Mouse (Mus musculus): ENCODE data around the gene Olfr279. TPM values are rescaled to one million over a fixed set of nuclear protein-coding genes. Genes with fewer than 3 reads are reported as not detected.

Gene Olfr279
- total RNA-seq, 2 experiments from 2014 or later, result not detected

GRCm38 (mm10) chr15:98543341-98543740 is 51.1 kb downstream of the Olfr279 start:
- DNase-seq (ENCODE audit: low spot score in 2 of 2), result no peak

- no peak for DNase-seq (ENCODE audit: low spot score in 2 of 2)
These were observed 52.9 kb downstream of the Olfr279 start for GRCm38 (mm10) chr15:98545151-98545550.

GRCm38 (mm10) chr15:98546843-98547242 is 54.6 kb downstream of the Olfr279 start:
- DNase-seq (ENCODE audit: low spot score in 2 of 2), result no peak

Small RNA genes lying within 50 kb of the gene (microRNA-seq; reads per million reads assigned to microRNA genes)
- gene Mir1291 (ENCODE audit: borderline number of aligned reads in 2 of 2), result 67.4 to 75.2 reads per million in 2 experiments

Other genes with a start within 250 kb of the Olfr279 start
- not detected for gene H1fnt, start 235.1 kb upstream of the Olfr279 start, total RNA-seq (2021)
- gene Zfp641, start 196.2 kb upstream of the Olfr279 start, total RNA-seq (2021), result 1 to 10 TPM; 3.8 to 4.6 TPM
- not detected for gene Olfr285, start 175.0 kb upstream of the Olfr279 start, total RNA-seq (2021)
- not detected for gene Olfr284, start 151.4 kb upstream of the Olfr279 start, total RNA-seq (2021)
- not detected for gene Olfr283, start 111.5 kb upstream of the Olfr279 start, total RNA-seq (2021)
- not detected for gene Olfr282, start 61.2 kb upstream of the Olfr279 start, total RNA-seq (2021)
- gene Olfr281, start 39.8 kb upstream of the Olfr279 start, total RNA-seq (2021), result not detected
- not detected for gene OR5BS1P, start 22.5 kb upstream of the Olfr279 start, total RNA-seq (2021)
- not detected for gene Lalba, start 9.7 kb upstream of the Olfr279 start, total RNA-seq (2021)
- 10 to 100 TPM; 79.2 to 90.9 TPM for gene Kansl2, start 41.9 kb downstream of the Olfr279 start, total RNA-seq (2021)
- gene Ccnt1, start 78.5 kb downstream of the Olfr279 start, total RNA-seq (2021), result 10 to 100 TPM; 52.5 to 65.9 TPM
- 1 to 10 TPM in 1 of 2 experiments, not detected in 1; 1.2 TPM for gene 4930415O20Rik, start 78.6 kb downstream of the Olfr279 start, total RNA-seq (2021)
- 10 to 100 TPM; 48.7 to 83.1 TPM for gene Adcy6, start 117.7 kb downstream of the Olfr279 start, total RNA-seq (2021)
- gene Cacnb3, start 138.4 kb downstream of the Olfr279 start, total RNA-seq (2021), result 10 to 100 TPM; 11.9 to 14.3 TPM
- 10 to 100 TPM; 80.7 to 83.8 TPM for gene Ddx23, start 170.5 kb downstream of the Olfr279 start, total RNA-seq (2021)
- 1 to 10 TPM; 2.0 to 7.6 TPM for gene Rnd1, start 185.1 kb downstream of the Olfr279 start, total RNA-seq (2021)
- gene Ccdc65, start 215.8 kb downstream of the Olfr279 start, total RNA-seq (2021), result under 1 TPM; 0.43 to 0.45 TPM
- 1 to 10 TPM; 4.7 to 6.7 TPM for gene Fkbp11, start 235.8 kb downstream of the Olfr279 start, total RNA-seq (2021)